Mouse (Mus musculus): Measurements from ENCODE around the gene Gm4553.
"Not testable (repeated sequence)": the region's sequence is repeated elsewhere in the genome, so short reads cannot be mapped to it uniquely, and the experiment has no call there.

Gm4553 gene

DNA sequence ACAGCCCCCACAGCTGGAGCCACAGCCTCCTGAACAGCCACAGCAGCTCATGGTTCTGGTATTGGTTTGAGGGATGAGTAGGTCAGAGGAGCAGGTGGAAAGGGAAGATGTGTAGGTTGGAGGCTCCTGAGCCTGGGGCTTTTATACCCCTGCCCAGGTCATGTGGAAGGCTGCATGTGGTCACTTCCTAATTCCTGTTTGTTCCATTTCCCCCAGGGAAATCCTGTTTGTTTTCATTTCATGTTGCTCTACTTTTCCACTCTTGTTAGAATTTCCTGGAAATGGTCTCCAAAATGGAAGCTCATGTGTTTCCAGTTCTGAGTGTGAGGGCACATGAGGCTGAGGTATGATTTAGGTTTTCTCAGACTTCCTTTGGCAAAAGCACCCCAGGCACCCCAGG lies at the start of gene Gm4553:
Gene Gm4553, minus strand, starts transcription at position 101 of the 400 bp plus-strand sequence.
- DNase-seq (ENCODE audit: low read depth, low spot score), result not testable (repeated sequence)

DNA sequence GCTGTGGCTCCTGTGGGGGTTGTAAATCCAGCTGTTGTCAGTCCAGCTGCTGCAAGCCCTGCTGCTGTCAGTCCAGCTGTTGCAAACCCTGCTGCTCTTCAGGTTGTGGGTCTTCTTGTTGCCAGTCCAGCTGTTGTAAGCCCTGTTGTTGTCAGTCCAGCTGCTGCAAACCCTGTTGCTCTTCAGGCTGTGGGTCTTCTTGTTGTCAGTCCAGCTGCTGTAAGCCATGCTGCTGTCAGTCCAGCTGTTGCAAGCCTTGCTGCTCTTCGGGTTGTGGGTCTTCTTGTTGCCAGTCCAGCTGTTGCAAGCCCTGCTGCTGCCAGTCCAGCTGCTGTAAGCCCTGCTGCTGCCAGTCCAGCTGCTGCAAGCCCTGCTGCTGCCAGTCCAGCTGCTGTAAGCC lies 46.6 kb upstream of the Gm4553 start:
- DNase-seq (ENCODE audit: low read depth, low spot score), result not testable (repeated sequence)

DNA sequence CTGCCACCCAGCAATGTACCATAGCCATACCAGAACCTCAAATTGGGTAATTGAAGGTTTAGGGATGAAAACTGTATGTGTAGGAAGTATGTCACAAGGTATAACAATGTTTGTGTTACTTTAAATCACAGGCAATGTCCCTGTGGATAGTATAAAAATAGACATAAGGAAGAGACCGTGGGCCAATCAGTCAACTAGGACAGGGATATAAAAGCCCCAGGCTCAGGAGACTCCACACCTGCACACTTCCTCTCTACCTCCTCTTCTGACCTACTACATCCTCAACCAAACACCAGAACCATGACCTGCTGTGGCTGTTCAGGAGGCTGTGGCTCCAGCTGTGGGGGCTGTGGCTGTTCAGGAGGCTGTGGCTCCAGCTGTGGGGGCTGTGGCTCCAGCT lies 46.0 kb upstream of the Gm4553 start, which contains the start of gene Gm7579:
Gene Gm7579, plus strand, starts transcription at position 301 of the 400 bp plus-strand sequence.
- no peak for DNase-seq (ENCODE audit: low read depth, low spot score)

DNA sequence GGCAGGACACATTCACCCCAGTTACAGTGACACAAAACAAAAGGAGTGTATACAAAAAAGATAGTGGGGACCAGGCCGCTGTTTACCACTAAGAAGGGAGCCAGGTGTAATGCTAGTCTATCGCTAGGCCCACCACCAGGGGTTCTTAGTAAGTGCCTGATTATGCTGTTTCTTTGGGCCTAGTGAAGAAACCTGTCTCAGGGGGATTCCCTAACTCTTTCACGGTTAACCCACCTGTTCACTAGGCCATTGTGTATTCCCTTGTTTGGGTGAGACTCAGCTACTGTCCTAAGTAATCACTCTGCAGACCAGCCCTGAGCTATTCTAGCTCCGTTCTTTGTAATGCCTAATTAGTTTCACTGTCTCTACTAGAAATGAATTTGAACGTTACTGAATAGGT lies 41.4 kb upstream of the Gm4553 start:
- not testable (repeated sequence) for DNase-seq (ENCODE audit: low read depth, low spot score)

DNA sequence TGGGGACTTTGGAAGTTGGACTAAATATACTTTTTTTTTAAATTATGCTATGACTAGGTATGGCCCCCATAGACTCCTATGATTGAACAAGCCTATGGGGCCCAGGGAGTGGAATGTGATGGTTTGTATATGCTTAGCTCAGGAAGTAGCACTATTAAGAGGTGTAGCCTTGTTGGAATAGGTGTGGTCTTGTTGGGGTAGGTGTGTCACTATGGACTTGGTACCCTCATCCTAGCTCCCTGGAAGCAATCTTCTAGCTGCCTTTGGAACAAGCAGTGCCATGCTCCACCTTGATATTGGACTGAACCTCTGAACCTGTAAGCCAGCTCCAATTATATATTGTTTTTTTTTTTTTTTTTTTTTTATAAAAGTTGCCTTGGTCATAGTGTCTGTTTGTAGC lies 39.9 kb upstream of the Gm4553 start:
- DNase-seq (ENCODE audit: low read depth, low spot score), result no peak

DNA sequence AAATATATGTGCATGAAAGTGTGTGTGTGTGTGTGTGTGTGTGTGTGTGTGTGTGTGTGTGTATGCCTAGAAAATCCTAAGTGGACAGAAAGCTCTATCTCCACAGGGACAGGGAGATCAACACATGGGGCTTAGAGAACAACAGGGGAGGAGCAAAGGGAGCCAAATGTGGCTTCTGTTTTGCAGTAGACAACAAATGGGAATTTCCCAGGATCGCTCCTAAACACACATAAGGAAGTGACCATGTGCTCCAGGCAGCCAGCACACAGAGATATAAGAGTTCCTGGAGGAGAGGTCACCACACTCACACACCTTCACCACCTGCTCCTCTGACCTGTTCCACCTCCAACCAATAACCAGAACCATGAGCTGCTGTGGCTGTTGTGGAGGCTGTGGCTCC lies 35.5 kb upstream of the Gm4553 start, which contains the start of gene Krtap5-3:
Gene Krtap5-3, plus strand, starts transcription at position 301 of the 400 bp plus-strand sequence.
- no peak for DNase-seq (ENCODE audit: low read depth, low spot score)

DNA sequence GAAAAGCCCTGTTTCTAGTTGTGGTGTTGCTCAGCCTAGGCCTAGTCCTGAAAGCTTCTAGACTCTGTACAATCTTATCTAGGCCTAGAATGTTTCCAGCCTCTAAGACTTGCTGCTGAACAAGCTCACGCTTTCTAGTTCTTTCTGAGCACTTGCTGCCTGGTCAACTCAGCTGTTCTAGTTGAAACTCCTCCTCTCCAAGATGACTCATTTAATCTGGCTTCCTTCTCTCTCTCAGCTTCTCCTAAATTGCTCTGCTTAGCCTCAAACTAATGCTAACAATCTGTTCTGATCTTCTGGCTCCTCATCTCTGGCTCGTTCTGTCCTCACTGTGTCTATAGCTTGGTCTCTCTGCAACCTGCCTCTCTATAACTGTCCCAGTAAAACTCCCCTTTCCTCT lies 33.2 kb upstream of the Gm4553 start:
- no peak for DNase-seq (ENCODE audit: low read depth, low spot score)

DNA sequence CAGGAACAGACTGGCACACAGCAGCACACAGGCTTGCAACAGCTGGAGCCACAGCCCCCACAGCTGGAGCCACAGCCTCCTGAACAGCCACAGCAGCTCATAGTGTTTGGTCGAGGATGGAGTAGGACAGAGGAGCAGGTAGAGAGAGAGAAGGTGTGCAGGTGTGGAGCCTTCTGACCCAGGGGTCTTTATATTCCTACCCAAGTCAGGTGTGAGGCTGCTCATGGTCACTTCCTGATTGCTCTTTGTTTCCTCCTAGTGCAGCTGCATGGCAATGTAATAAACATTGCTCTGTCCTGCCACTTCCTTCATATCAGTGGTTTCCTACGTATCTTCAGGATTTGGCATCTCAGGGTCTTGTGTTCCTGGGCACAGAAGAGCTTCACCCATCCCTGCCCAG lies 24.8 kb upstream of the Gm4553 start, which contains the start of gene Gm10153:
Gene Gm10153, minus strand, starts transcription at position 101 of the 400 bp plus-strand sequence.
- no peak for DNase-seq (ENCODE audit: low read depth, low spot score)

DNA sequence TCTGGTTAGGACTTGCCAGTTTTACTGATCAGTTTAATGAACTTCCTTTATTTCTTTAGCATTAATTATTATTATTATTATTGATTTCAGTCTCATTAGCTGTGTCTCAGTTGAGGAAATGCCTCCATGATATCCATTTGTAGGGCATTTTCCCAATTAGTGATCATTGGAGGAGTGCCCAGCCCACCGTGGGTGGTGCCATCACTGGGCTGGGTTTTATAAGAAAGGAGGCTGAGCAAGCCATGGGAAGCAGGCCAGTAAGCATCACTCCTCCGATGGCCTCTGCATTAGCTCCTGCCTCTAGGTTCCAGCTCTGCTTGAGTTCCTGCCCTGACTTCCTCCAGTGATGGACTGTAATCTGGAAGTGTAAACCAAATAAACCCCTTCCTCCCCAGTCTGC lies 22.6 kb upstream of the Gm4553 start:
- DNase-seq (ENCODE audit: low read depth, low spot score), result no peak

DNA sequence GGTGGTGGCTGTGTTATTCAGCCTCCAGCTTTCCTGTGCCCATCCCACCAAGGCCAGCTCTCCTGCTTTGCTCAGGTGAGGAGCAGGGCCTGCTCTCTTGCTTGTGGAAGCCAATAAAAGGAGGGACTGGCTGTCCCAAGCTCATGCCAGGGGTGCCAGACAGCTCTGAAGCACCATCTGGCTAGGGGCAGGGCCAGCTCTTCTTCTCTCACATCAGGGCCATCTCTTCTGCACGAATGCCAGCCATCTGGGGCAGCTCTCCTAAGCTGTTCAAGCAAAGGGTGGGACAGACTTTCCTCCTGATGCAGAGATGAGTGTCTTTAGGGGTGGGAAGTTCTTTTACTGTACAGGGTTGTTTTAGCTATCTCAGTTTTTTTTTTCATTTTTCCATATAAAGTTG lies 15.5 kb upstream of the Gm4553 start:
- DNase-seq (ENCODE audit: low read depth, low spot score), result no peak

DNA sequence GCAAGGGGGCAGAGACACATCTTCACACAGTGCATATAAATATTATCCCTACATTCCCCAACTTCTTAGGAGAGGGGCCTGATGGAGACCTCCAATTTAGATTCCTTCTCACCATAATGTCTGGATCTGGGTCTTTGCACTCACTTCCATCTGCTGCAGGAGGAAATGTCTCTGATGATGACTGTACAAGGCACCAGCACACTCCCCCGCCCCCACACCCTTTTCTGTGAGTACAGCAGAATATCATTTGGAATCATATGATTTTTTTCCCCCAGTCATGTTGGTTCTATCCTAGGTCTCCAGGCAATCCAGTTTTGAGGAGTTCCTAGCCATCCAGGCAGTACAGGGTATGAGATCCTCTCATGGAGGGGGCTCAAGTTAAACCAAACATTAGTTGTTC lies 13.1 kb upstream of the Gm4553 start:
- DNase-seq (ENCODE audit: low read depth, low spot score), result no peak

DNA sequence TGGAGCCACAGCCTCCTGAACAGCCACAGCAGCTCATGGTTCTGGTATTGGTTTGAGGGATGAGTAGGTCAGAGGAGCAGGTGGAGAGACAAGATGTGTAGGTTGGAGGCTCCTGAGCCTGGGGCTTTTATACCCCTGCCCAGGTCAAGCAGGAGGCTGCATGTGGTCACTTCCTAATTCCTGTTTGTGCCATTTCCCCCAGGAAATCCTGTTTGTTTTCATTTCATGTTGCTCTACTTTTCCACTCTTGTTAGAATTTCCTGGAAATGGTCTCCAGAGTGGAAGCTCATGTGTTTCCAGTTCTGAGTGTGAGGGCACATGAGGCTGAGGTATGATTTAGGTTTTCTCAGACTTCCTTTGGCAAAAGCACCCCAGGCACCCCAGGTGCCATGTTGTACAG lies 10.4 kb upstream of the Gm4553 start, which contains the start of gene Krtap5-2:
Gene Krtap5-2, minus strand, starts transcription at position 101 of the 400 bp plus-strand sequence.
- not testable (repeated sequence) for DNase-seq (ENCODE audit: low read depth, low spot score)

DNA sequence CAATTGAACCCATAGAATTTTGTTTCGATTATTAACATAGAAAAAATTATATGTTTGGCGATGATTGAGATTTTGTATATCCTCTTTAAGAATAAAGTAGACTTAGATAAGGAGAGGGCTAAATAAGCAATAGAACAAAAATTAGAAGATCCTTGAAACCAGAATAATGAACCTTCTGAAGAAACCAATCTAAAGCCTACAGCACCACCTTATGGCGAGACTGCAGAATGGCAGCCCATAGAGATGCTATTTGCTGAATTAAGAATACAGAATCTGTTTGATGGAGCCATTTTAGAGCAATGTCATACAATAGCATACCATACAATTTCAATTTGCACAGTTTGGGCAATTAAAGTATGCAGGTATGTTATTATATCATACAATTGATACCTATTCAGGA lies 4.3 kb upstream of the Gm4553 start:
- DNase-seq (ENCODE audit: low read depth, low spot score), result peak; percentile 14

DNA sequence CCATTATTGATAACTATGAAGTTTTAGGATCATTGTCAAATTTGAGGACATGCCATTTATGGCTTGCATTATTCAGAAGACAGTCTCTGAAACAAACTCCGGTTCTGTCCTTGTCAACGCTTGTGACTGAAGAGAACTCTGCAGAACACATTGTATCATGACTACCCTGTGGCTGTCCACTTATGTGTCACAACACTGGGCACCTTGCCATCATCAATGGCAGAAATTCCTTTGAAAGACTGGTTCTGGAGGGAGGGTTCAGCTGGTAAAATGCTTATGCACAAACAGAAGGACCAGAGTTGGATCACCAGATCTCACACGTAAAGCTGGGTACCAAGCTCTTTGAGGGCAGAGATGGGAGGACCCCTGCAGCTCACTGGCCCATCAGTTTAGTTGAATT lies 6.2 kb downstream of the Gm4553 start:
- DNase-seq (ENCODE audit: low read depth, low spot score), result no peak

DNA sequence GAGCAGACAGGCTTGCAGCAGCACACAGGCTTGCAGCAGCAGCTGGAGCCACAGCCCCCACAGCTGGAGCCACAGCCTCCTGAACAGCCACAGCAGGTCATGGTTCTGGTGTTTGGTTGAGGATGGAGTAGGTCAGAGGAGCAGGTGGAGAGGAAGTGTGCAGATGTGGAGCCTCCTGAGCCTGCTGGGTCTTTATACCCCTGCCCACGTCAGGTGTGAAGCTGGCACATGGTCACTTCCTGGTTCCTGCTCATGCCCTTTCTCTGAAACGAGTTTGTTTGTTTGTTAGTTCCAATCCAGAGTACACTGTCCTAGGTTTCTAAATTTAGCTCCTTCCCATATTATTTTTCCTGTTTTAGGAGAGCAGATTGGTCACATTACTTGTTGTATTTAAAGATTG lies 8.5 kb downstream of the Gm4553 start, which contains the start of gene Gm29735:
Gene Gm29735, minus strand, starts transcription at position 101 of the 400 bp plus-strand sequence.
- not testable (repeated sequence) for DNase-seq (ENCODE audit: low read depth, low spot score)

DNA sequence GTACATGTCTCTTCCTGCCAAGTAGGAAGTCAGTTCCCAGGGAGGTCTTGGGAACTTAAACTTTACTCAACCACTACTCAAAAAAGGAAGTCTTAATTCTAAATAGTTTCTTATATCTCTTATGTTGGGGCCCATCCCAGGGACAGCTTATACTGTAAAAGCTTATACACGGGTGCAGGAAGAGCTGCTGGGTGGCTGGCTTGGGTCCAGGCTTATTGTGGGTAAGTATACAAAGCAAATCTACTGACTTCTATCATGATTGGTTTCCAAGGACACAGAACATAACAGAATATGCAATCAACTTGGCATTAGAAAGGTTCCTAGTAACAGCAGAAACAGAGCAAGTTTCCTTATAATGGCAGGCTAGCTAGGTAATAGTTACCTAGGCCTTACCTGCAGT lies 10.2 kb downstream of the Gm4553 start:
- no peak for DNase-seq (ENCODE audit: low read depth, low spot score)

DNA sequence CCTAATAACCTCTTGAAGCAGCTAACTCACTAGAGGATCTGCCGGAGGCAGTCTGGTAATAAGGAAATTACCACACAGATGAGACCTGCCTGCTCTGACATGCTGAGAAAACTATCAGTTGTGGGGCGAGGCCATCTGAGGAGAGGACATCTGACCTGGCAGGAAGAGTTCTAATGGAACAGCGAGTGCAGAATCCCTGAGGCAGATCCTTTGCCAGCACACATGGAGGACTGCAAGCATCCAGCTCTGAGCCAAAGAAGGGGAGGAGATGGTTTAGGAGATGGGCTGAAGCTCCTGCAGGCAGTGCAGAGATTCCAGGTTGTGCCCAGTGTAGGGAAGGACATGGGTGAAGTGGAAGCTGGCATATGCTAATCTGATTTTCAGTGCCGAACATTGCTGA lies 13.3 kb downstream of the Gm4553 start:
- DNase-seq (ENCODE audit: low read depth, low spot score), result no peak

DNA sequence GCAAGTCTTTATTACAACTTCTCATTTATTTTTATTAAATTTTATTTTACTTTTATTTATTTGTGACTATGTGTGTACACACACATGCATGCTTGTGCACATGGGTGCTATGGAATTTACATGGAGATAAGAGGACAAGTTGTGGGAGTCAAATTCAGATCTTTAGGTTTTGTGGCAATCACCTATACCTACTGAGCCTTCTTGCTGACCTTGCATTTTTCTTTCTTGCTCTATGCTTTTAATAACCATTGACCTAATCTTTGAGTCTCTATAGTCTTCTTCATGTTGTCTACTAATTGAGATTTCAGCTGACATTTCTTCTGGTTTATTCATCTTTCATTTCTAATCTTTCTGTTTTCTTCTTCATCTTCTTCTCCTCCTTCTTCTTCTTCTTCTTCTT lies 16.9 kb downstream of the Gm4553 start:
- DNase-seq (ENCODE audit: low read depth, low spot score), result no peak

DNA sequence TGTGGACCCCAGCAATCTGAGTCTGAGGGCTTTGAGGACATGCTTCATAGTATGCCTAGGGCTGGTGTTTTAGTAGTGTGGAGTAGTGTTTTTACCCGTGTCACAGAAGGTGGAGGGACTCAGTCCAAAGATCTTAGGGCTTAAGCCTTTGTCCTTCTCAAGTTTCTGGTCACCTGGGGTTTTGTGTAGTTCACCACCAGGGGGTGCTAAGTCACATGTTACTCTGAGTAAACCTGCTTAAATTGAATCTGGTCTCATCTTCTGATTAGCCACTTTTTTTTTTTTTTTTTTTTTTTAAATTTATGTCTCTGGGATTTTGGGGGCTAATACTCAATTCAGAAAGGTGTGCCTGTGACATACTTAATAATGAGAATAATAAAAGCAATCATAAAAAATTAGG lies 19.5 kb downstream of the Gm4553 start:
- DNase-seq (ENCODE audit: low read depth, low spot score), result no peak

DNA sequence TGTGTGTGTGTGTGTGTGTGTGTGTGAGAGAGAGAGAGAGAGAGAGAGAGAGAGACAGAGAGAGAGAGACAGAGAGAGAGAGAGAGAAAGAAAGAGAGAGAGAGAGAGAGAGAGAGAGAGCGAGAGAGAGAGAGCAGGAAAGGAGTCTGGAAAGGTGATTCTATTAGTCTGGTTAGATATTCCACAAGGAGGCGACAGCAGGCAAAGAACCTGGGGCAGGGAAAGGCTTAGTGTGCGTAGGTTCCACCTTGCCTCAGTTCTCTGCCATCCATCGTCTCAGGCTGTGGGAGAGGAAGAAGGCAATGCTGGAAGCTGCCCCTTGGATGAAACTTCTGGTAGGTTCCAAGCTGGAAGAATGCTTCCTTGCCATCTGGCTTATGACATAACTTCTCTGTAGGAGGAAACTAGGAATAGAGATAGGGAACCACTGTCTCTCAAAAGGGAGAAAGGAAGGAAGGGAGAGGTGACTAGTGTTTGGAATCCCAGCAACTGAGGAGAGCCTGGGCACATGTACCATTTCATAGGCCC lies 20.1 kb downstream of the Gm4553 start:
- no peak for DNase-seq (ENCODE audit: low read depth, low spot score)

DNA sequence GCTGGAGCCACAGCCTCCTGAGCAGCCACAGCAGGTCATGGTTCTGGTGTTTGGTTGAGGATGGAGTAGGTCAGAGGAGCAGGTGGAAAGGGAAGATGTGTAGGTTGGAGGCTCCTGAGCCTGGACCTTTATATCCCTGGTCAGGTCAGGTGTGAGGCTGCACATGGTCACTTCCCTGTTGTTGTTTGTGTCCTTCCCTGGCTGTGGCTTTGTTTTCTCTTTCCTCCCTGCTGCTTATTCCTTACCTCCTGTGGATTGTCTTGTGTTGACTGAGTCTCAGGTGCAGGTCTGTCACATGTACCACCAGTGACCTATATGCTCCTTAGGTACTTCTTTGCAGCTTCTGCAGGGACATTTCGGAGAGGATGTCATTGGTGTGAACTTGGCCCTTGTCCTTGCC lies 21.0 kb downstream of the Gm4553 start, which contains the start of gene Gm45337:
Gene Gm45337, minus strand, starts transcription at position 101 of the 400 bp plus-strand sequence.
- no peak for DNase-seq (ENCODE audit: low read depth, low spot score)

DNA sequence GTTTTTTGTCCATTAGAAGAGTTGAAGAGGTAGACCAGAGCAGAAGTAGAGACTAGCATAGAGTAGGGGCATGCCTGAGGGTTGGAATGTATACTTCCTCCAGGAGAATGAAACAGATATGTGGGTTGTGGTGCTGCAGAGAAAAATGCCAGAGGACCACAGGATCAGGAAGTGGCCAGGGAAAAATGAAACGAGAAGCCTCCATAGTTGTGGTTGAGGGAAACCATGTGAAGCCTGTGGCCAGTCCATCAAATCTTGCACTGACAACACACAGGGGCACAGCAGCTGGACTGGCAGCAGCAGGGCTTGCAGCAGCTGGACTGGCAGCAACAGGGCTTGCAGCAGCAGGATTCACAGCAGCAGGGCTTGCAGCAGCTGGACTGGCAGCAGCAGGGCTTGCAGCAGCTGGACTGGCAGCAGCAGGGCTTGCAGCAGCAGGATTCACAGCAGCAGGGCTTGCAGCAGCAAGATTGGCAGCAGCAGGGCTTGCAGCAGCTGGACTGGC lies 22.0 kb downstream of the Gm4553 start:
- not testable (repeated sequence) for DNase-seq (ENCODE audit: low read depth, low spot score)

DNA sequence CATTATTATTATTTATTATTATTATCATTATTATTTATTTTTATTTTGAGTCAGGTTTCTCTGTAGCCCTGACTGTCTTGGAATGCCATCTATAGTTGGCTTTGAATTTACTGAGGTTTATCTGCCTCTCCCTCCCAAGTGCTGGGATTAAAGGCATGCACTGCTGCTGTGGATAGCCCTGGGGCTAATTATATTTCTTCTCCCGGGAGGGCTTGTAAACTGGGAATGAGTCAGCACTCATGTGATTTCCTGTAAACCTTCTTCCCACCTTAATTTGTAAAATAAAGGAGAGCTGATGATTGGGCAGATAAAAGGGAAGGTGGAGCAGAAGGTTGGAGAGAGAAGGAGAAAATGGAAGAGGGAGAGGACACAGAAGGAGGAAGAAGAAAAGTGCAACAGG lies 24.8 kb downstream of the Gm4553 start:
- DNase-seq (ENCODE audit: low read depth, low spot score), result no peak

Data from brain, embryonic 18.5 days (tissue).